Mouse (Mus musculus): ENCODE measurements around the gene Rfx2.

DNA sequence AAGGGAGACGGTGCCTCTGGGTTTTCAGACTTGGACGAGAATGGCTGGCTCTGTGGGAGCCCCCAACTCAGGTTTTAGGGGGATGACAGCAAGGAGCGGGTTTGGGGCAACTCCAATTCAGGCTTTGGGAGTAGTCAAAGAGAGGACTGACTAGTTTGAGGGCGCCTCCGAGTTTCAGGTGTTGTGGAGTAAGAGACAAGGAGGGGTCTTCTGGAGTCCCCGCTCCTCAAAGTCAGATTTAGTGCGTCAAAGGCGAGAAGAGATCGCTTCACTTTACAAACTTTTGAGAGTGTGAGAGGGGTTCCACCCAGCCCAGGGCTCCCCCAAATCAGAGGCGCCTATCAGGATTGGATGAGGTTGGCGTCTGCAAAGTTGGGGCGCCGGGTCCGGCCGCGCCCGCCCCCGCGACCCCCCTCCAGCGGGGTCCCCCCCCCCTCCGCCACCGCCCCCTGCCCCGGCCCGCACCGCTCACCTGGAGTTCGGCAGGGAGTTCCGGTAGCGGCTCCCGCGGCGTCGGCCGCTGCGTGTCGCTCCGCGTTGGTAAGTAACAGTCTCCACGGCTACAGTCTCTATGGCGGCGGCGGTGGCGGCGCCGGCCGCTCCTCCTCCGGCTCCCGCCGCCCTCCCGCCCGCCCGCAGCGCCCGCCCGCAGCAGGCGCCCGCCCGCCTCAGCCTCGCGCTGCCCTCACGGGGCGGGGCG, at the start of gene Rfx2:
- TF ChIP-seq CTCF (IDR thresholded peaks at IDR 0.05; ENCODE audit: borderline replicate concordance, control insufficient read depth, extremely low read depth, insufficient read depth, low read length, poor library complexity) (no peak), POLR2A (IDR thresholded peaks at IDR 0.05; ENCODE audit: control insufficient read depth, extremely low read depth, insufficient read depth, low read length, poor library complexity) (no peak)
